Mouse (Mus musculus) midbrain, embryonic 16.5 days (tissue): ENCODE measurements at regions not wholly inside any gene's neighbourhood (a gene's known extent, or its start where the extent isn't known, plus 50 kb on each side); places are given as distances from the start of the nearest gene placed in this dataset.
A peak's percentile ranks its signal among the peaks of the same experiment; 100 is the strongest.

ENCODE experiments used
- ATAC-seq: fragments of 200-750 bp; cut with Nextera tagmentation; 2 replicates; pipeline ENCODE4 v1.8.0; 2017; ENCODE audit warnings: moderate TSS enrichment
- H3K27ac ChIP-seq: fragments of 300-500 bp; sonication (generic); 2 replicates; pipeline ENCODE4 v1.5.1; 2014; ENCODE audit warnings: mild to moderate bottlenecking, low read length, mixed read lengths
- H3K27me3 ChIP-seq: fragments of 300-500 bp; sonication (generic); 2 replicates; pipeline ENCODE4 v1.6.1; 2014; ENCODE audit warnings: low read depth, low read length, mixed read lengths; ENCODE audit not compliant: control insufficient read depth, insufficient read depth
- H3K36me3 ChIP-seq: fragments of 300-500 bp; sonication (generic); 2 replicates; pipeline ENCODE4 v1.6.1; 2014; ENCODE audit warnings: mild to moderate bottlenecking, low read length, moderate library complexity, mixed read lengths; ENCODE audit not compliant: control insufficient read depth, insufficient read depth
- H3K4me1 ChIP-seq: fragments of 300-500 bp; sonication (generic); 2 replicates; pipeline ENCODE4 v1.6.1; 2014; ENCODE audit warnings: mild to moderate bottlenecking, low read length, mixed read lengths; ENCODE audit not compliant: control insufficient read depth, insufficient read depth
- H3K4me2 ChIP-seq: fragments of 300-500 bp; sonication (generic); 2 replicates; pipeline ENCODE4 v1.6.1; 2014; ENCODE audit warnings: mild to moderate bottlenecking, low read length, mixed read lengths
- H3K4me3 ChIP-seq: fragments of 300-500 bp; sonication (generic); 2 replicates; pipeline ENCODE4 v1.5.1; 2014; ENCODE audit warnings: low read depth, mild to moderate bottlenecking, low read length, moderate library complexity, mixed read lengths
- H3K9ac ChIP-seq: fragments of 300-500 bp; sonication (generic); 2 replicates; pipeline ENCODE4 v1.6.1; 2014; ENCODE audit warnings: low read depth, low read length, mixed read lengths
- H3K9me3 ChIP-seq: fragments of 300-500 bp; sonication (generic); replicated peaks from 2 replicates; pipeline ENCODE4 v1.6.1; 2014; ENCODE audit warnings: mild to moderate bottlenecking, low read length, mixed read lengths; ENCODE audit not compliant: control insufficient read depth, poor library complexity, severe bottlenecking
- WGBS: fragments of 180-500 bp; shearing (Covaris S2); extraction: QIAGEN DNeasy Blood & Tissue Kit; methylation state at CpG from one replicate; pipeline ENCODE4 v1.1.7; 2014; 5-methylcytosine and 5-hydroxymethylcytosine counted together

GRCm38 (mm10) chr6:11565246-11565645 is 342.1 kb downstream of the Ndufa4 start:
- Histone ChIP-seq H3K4me1 (no peaks in the 10 kb centered on the region), H3K4me2 (no peak overlapping the region), H3K9ac (no peak overlapping the region), H3K9me3 (no peaks in the 10 kb centered on the region), H3K4me3 (no peak overlapping the region), H3K27me3 (no peaks in the 10 kb centered on the region), H3K36me3 (no peaks in the 10 kb centered on the region), H3K27ac (no peak overlapping the region)
- ATAC-seq = no peak
- WGBS = 96% methylated on average over 2 of the region's 2 CpGs

GRCm38 (mm10) chr6:11550473-11550872 is 356.8 kb downstream of the Ndufa4 start:
- H3K27me3 ChIP-seq = no peaks in the 10 kb centered on the region
- H3K9me3 ChIP-seq = no peaks in the 10 kb centered on the region
- no peak overlapping the region for H3K4me2 ChIP-seq
- no peaks in the 10 kb centered on the region for H3K36me3 ChIP-seq
- no peak overlapping the region for H3K27ac ChIP-seq
- H3K9ac ChIP-seq = no peak overlapping the region
- no peak overlapping the region for H3K4me3 ChIP-seq
- H3K4me1 ChIP-seq = no peaks in the 10 kb centered on the region
- ATAC-seq = no peak

GRCm38 (mm10) chr6:11547318-11547717 is 360.0 kb downstream of the Ndufa4 start:
- Histone ChIP-seq H3K27me3 (no peaks in the 10 kb centered on the region), H3K27ac (no peak overlapping the region), H3K9ac (no peak overlapping the region), H3K4me2 (no peak overlapping the region), H3K9me3 (no peaks in the 10 kb centered on the region), H3K36me3 (no peaks in the 10 kb centered on the region), H3K4me1 (no peaks in the 10 kb centered on the region), H3K4me3 (no peak overlapping the region)
- no peak for ATAC-seq

GRCm38 (mm10) chr6:11534930-11535880 is 372.1 kb downstream of the Ndufa4 start:
- Histone ChIP-seq H3K4me2 (peak overlapping the region; percentile 12; the same call in 1 of the 2 replicates), H3K4me1 (no peaks in the 10 kb centered on the region), H3K9ac (no peak overlapping the region), H3K27ac (peak overlapping the region; percentile 67), H3K36me3 (no peaks in the 10 kb centered on the region), H3K27me3 (no peaks in the 10 kb centered on the region), H3K9me3 (no peaks in the 10 kb centered on the region), H3K4me3 (no peak overlapping the region)
- WGBS = 46% methylated on average over 8 of the region's 8 CpGs
- peak; percentile 94 for ATAC-seq

- Histone ChIP-seq H3K36me3 (no peaks in the 10 kb centered on the region), H3K9me3 (no peaks in the 10 kb centered on the region), H3K27me3 (no peaks in the 10 kb centered on the region), H3K9ac (no peak overlapping the region), H3K4me2 (no peak overlapping the region), H3K27ac (no peak overlapping the region), H3K4me1 (no peaks in the 10 kb centered on the region), H3K4me3 (no peak overlapping the region)
- no peak for ATAC-seq
- WGBS = 89% methylated on average over 2 of the region's 2 CpGs
These were observed 404.2 kb downstream of the Ndufa4 start for GRCm38 (mm10) chr6:11503136-11503535.

GRCm38 (mm10) chr6:11494427-11494826 is 412.9 kb downstream of the Ndufa4 start:
- H3K9me3 ChIP-seq = no peaks in the 10 kb centered on the region
- no peaks in the 10 kb centered on the region for H3K4me1 ChIP-seq
- no peaks in the 10 kb centered on the region for H3K27me3 ChIP-seq
- no peak overlapping the region for H3K27ac ChIP-seq
- no peak for ATAC-seq
- no peak overlapping the region for H3K4me2 ChIP-seq
- WGBS = 95% methylated on average over 2 of the region's 2 CpGs
- H3K36me3 ChIP-seq = no peaks in the 10 kb centered on the region
- H3K4me3 ChIP-seq = no peak overlapping the region
- H3K9ac ChIP-seq = no peak overlapping the region

- H3K9me3 ChIP-seq = no peaks in the 10 kb centered on the region
- no peaks in the 10 kb centered on the region for H3K27me3 ChIP-seq
- no peaks in the 10 kb centered on the region for H3K36me3 ChIP-seq
- H3K4me3 ChIP-seq = no peak overlapping the region
- H3K4me1 ChIP-seq = no peaks in the 10 kb centered on the region
- H3K27ac ChIP-seq = no peak overlapping the region
- WGBS = 20% methylated on average over 2 of the region's 2 CpGs
- H3K9ac ChIP-seq = no peak overlapping the region
- H3K4me2 ChIP-seq = no peak overlapping the region
- no peak for ATAC-seq
These were observed 430.3 kb downstream of the Ndufa4 start for GRCm38 (mm10) chr6:11476950-11477349.
